Mouse (Mus musculus) neural tube, embryonic 12.5 days (tissue): ENCODE data around the gene Caprin1. TPM values are rescaled to one million over a fixed set of nuclear protein-coding genes. Genes with fewer than 3 reads are reported as not detected.

Source experiments
- ATAC-seq: fragments of 200-750 bp; cut with Nextera tagmentation; 2 replicates; pipeline ENCODE4 v1.8.0; 2017; ENCODE audit warnings: low read depth, mild to moderate bottlenecking, moderate TSS enrichment, moderate library complexity; ENCODE audit not compliant: low FRiP score
- H3K27ac ChIP-seq: fragments of 300-500 bp; sonication (generic); 2 replicates; pipeline ENCODE4 v1.5.1; 2016
- H3K27me3 ChIP-seq: fragments of 300-500 bp; sonication (generic); replicated peaks from 2 replicates; pipeline ENCODE4 v1.6.1; 2016; ENCODE audit warnings: mild to moderate bottlenecking
- H3K36me3 ChIP-seq: fragments of 300-500 bp; sonication (generic); 2 replicates; pipeline ENCODE4 v1.6.1; 2016; ENCODE audit warnings: mild to moderate bottlenecking
- H3K4me1 ChIP-seq: fragments of 300-500 bp; sonication (generic); 2 replicates; pipeline ENCODE4 v1.6.1; 2016
- H3K4me2 ChIP-seq: fragments of 300-500 bp; sonication (generic); replicated peaks from 2 replicates; pipeline ENCODE4 v1.6.1; 2016; ENCODE audit warnings: mild to moderate bottlenecking
- H3K4me3 ChIP-seq: fragments of 300-500 bp; sonication (generic); 2 replicates; pipeline ENCODE4 v1.5.1; 2016
- H3K9ac ChIP-seq: fragments of 300-500 bp; sonication (generic); 2 replicates; pipeline ENCODE4 v1.6.1; 2016; ENCODE audit warnings: mild to moderate bottlenecking
- H3K9me3 ChIP-seq: fragments of 300-500 bp; sonication (generic); 2 replicates; pipeline ENCODE4 v1.6.1; 2016; ENCODE audit warnings: mild to moderate bottlenecking
- WGBS: fragments of 180-500 bp; shearing (Covaris S2); methylation state at CpG from one replicate; pipeline ENCODE4 v1.1.7; 2016; 5-methylcytosine and 5-hydroxymethylcytosine counted together
- polyA plus RNA-seq: library from polyadenylated mRNA; unstranded; fragments of >200 nt; fragmentation: Nextera tagmentation; extraction: Ambion mirVana; gene quantifications from 2 replicates; pipeline ENCODE4 v1.2.1, GENCODE M21; 2016

The Caprin1 gene
- polyA plus RNA-seq, 1 experiment from 2014 or later: 528 TPM

DNA sequence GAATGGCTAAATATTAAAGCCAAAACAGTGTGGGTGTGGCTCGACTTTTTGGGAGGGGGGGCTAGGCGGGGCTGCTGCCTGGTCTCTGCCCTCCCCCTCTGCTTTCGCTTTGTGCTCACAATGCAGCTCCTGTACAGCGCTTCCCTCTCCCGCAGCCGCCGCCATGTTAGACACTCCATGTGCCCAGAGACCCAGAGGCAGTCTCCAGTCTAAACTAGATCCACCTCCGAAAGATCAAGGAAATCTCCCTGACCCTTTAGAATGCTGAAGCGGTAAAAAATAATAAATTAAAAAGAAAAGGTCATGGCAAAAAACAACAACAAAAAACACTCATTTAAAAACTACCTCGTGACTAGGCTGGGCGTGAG lies 1.6 kb downstream of the Caprin1 start:
- H3K4me1 ChIP-seq: peaks cover 15% of the 10 kb centered on the region
- H3K9me3 ChIP-seq: no peaks in the 10 kb centered on the region
- WGBS: under 1% methylated on average over 11 of the region's 11 CpGs
- H3K27me3 ChIP-seq: no peaks in the 10 kb centered on the region
- H3K9ac ChIP-seq: peak overlapping the region; percentile 99
- peaks cover 20% of the 10 kb centered on the region for H3K36me3 ChIP-seq
- H3K27ac ChIP-seq: peak overlapping the region; percentile 99; the same call in 1 of the 2 replicates
- H3K4me3 ChIP-seq: peak overlapping the region; percentile 91
- H3K4me2 ChIP-seq: peak overlapping the region; percentile 63
- peak; percentile 56 for ATAC-seq

DNA sequence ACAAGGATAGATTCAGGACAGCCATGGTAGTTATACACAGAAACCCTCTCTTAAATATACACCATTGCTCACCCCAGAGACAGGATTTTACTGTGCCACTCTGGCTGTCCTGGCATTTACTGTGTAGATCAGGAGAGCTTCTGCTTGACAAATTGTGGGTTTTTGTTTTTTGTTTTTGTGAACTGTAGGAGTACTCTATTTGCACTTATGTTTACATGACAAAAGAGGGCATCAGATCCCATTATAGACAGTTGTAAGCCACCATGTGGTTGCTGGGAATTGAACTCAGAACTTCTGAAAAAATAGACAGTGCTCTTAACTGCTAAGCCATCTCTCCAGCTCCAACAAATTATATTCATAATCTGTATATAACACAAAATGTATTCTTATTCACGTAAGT lies 5.4 kb downstream of the Caprin1 start:
- H3K4me2 ChIP-seq: 0 out of 2 replicates have a peak overlapping the region, but pooled peaks have one; percentile 4
- H3K27me3 ChIP-seq: no peaks in the 10 kb centered on the region

DNA sequence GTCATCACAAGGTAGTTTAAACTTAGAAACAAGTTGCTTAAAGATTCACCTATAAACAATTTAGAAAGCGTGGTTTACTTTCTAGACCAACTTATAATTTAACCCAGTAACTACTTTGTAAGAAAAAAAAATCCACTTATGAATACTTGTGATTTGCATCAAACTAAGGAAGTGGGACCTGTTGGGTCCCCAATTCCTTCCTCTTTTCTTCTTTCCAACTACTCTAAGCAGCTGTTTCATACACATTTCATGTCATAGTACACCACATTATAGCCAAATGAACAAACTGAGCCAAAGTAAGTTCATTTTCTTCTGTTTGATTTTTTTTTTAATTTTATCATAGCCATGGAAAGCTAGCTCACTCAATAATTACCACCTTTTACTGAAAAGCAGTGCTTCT lies 11.7 kb downstream of the Caprin1 start:
- no peaks in the 10 kb centered on the region for H3K4me1 ChIP-seq
- no peak overlapping the region for H3K27ac ChIP-seq
- peaks cover 25% of the 10 kb centered on the region for H3K36me3 ChIP-seq
- no peak overlapping the region for H3K9ac ChIP-seq
- ATAC-seq: no peak
- H3K9me3 ChIP-seq: no peaks in the 10 kb centered on the region
- H3K4me2 ChIP-seq: no peak overlapping the region
- H3K4me3 ChIP-seq: no peak overlapping the region
- no peaks in the 10 kb centered on the region for H3K27me3 ChIP-seq
- 96% methylated on average over 1 of the region's 1 CpGs for WGBS

More for the DNA sequence above, 5.4 kb downstream of the Caprin1 start:
- Histone ChIP-seq H3K36me3 (peaks cover 30% of the 10 kb centered on the region), H3K4me1 (peaks cover 15% of the 10 kb centered on the region), H3K9ac (no peak overlapping the region), H3K9me3 (no peaks in the 10 kb centered on the region), H3K27ac (no peak overlapping the region), H3K4me3 (no peak overlapping the region)
- no peak for ATAC-seq
- WGBS: 89% methylated on average over 1 of the region's 1 CpGs

DNA sequence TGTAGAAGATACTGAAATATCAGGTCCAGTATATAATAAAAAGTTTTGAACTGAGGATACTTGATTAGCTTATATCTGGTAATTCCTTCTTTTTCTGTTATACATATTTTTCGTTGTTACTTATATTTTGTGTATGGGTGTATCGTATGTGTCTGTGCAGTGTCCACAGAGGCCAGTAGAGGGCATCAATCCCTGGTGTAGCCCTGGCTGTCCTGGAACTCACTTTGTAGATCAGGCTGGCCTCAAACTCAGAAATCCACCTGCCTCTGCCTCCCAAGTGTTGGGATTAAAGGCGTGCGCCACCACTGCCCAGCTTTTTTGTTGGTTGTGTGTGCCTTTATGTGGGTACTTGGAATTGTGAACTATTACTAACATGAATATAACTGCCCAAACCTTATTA lies 12.8 kb downstream of the Caprin1 start:
- no peak overlapping the region for H3K4me3 ChIP-seq
- H3K4me2 ChIP-seq: no peak overlapping the region
- no peaks in the 10 kb centered on the region for H3K4me1 ChIP-seq
- H3K36me3 ChIP-seq: peaks cover 25% of the 10 kb centered on the region
- no peaks in the 10 kb centered on the region for H3K9me3 ChIP-seq
- no peak overlapping the region for H3K9ac ChIP-seq
- 87% methylated on average over 4 of the region's 4 CpGs for WGBS
- H3K27me3 ChIP-seq: no peaks in the 10 kb centered on the region
- no peak overlapping the region for H3K27ac ChIP-seq
- no peak for ATAC-seq

DNA sequence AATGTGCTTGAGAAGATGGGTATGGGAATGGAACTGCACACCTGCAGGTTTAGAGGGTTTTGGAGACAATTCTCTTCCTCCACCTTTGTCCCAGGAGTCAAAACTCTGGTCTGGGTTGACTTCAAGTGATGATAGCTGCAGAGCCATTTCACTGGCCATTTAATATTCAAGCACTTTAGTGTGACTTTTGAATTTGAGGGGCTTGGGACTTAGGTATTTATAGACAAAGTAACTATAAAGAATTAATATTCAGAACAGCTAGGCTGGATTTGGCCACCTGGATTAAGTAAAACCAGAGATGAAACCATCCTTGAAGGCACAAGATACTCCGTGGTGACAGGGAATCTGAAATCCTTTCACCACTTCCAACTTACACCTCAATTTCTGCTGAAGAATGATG lies 35.0 kb downstream of the Caprin1 start:
- no peak for ATAC-seq
- no peaks in the 10 kb centered on the region for H3K9me3 ChIP-seq
- 0 out of 2 replicates have a peak overlapping the region, but pooled peaks have one; percentile 91 for H3K4me2 ChIP-seq
- WGBS: 55% methylated on average over 1 of the region's 1 CpGs
- H3K9ac ChIP-seq: no peak overlapping the region
- peaks cover 23% of the 10 kb centered on the region for H3K36me3 ChIP-seq
- H3K27ac ChIP-seq: no peak overlapping the region
- H3K4me1 ChIP-seq: peaks cover 21% of the 10 kb centered on the region
- H3K27me3 ChIP-seq: no peaks in the 10 kb centered on the region
- no peak overlapping the region for H3K4me3 ChIP-seq

DNA sequence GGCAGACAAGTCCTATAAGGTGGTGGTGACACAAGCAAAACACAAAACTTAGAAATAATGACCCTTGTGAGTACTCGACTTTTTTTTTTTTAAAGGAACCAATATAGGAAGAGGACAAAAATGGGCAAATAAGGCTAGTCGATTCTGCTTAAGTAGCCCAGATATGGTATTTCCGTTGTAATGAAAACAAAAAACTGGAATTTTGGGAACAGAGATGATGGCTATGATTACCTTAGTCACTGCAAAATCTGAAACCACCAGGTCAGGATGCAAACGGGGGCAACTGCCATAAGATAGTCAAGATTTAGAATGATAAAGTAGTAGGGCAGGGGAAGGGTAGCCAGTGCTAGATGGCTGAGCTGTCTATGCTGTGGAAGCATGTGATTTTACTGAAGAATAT lies 35.5 kb downstream of the Caprin1 start:
- Histone ChIP-seq H3K9ac (no peak overlapping the region), H3K4me1 (peaks cover 21% of the 10 kb centered on the region), H3K4me2 (peak overlapping the region; percentile 91), H3K27ac (no peak overlapping the region), H3K27me3 (no peaks in the 10 kb centered on the region), H3K4me3 (0 out of 2 replicates have a peak overlapping the region, but pooled peaks have one; percentile 70), H3K36me3 (peaks cover 21% of the 10 kb centered on the region), H3K9me3 (no peaks in the 10 kb centered on the region)
- 41% methylated on average over 4 of the region's 4 CpGs for WGBS
- no peak for ATAC-seq

DNA sequence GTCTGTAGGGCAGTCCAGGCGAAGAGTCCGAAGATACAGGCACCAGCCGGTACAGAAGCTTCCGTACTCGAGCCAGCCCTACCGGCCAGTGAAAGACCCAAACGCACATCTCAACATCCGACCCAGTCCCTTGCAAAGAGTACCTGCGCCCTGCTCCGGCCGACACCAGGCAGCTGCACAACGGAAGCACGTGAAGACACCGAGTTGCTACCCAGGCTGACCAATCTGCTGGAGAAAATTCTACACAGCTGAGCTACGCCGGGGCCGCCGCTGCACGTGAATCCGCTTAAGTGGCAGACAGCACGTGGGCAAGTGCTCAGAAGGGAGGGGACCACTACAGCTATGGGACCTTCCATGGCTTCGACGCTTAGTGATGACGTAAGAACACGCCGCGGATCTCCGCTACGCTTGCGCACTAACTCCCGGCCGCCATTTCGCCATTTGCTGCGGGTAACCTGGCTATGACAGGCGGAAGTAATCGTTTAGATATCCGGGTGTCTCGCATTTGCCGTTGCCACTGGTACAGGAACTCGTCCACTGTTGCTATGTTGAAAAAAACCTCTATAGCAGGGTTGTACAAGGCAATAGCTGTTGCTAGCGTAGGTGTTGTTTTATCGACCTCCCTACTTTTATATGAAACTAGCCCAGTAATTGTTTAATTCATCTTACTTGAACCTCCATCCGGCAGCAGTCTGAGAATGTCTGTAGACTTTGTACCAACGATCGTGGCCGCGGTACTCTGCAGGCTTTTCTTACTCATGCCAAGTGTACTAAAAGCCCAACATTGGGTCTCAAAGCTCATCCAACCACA lies 36.3 kb downstream of the Caprin1 start, which contains the start of gene Nat10:
Nat10 (minus strand) TSS at position 365 of the 811 bp plus-strand sequence.
- ATAC-seq: peak; percentile 96
- H3K36me3 ChIP-seq: peaks cover 13% of the 10 kb centered on the region
- peak within 1 kb of the TSS; percentile 91 for H3K4me2 ChIP-seq
- H3K27me3 ChIP-seq: no peaks in the 10 kb centered on the region
- peak within 1 kb of the TSS; percentile 70 for H3K9ac ChIP-seq
- peak within 1 kb of the TSS; percentile 26; the same call in 1 of the 2 replicates for H3K27ac ChIP-seq
- H3K9me3 ChIP-seq: no peaks in the 10 kb centered on the region
- H3K4me1 ChIP-seq: peaks cover 21% of the 10 kb centered on the region
- WGBS: under 1% methylated on average over 47 of the region's 47 CpGs
- H3K4me3 ChIP-seq: peak within 1 kb of the TSS; percentile 70

DNA sequence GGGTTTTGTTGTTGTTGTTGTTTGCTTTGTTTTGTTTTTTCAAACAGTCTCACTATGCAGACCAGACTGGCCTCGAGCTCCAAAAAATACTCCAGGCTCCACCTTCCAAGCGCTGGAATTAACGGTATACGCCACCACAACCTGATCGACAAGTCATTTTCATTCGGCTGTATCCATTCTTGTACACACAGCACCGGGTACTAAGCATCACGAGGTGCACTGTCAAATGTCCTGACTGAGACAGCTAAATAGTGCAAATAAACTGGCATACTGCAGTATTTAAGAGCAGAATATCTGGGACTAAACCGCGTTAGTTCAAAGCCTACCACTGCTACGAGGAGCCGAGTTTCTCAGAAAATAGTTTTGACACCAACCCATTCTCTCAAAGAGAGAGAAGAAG lies 37.0 kb downstream of the Caprin1 start:
- peaks cover 13% of the 10 kb centered on the region; the same call in 1 of the 2 replicates for H3K36me3 ChIP-seq
- H3K27me3 ChIP-seq: no peaks in the 10 kb centered on the region
- under 1% methylated on average over 12 of the region's 12 CpGs for WGBS
- peaks cover 21% of the 10 kb centered on the region for H3K4me1 ChIP-seq
- peak overlapping the region; percentile 70 for H3K4me3 ChIP-seq
- H3K27ac ChIP-seq: no peak overlapping the region
- H3K9ac ChIP-seq: peak overlapping the region; percentile 70
- H3K4me2 ChIP-seq: peak overlapping the region; percentile 91
- peak; percentile 17; the same call in 1 of the 2 replicates for ATAC-seq
- no peaks in the 10 kb centered on the region for H3K9me3 ChIP-seq

DNA sequence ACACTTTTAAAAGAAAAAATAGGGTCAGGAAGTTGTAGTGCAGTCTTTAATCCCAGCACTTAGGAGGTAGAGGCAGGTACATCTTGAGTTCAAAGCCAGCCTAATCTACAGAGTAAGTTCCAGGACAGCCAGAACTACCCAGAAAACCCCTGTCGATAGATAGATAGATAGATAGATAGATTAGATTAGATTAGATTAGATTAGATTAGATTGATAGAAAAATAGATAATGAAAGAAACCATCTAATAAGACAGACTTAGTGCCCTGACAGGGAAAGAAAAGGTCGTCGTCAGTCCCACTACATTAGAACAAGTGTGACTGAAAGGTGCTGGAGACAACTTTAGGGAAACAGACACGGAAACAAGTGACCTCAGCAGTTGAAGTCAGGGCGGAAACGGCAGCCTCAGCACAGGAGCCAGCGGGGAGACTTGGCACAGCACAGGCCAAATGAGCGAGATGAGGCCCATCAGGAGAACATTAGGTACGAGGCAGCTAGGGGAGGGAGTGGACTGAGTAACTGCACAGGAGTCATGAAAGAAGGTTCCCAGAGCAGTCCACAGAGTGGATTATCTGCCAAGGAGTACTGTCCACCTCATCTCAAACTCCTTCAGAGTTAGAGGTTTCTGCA lies 41.9 kb downstream of the Caprin1 start:
- peaks cover 10% of the 10 kb centered on the region; the same call in 1 of the 2 replicates for H3K4me1 ChIP-seq
- no peaks in the 10 kb centered on the region for H3K27me3 ChIP-seq
- H3K27ac ChIP-seq: no peak overlapping the region
- WGBS: 90% methylated on average over 9 of the region's 9 CpGs
- no peak for ATAC-seq
- no peak overlapping the region for H3K9ac ChIP-seq
- H3K36me3 ChIP-seq: peaks cover 47% of the 10 kb centered on the region
- H3K4me2 ChIP-seq: no peak overlapping the region
- no peak overlapping the region for H3K4me3 ChIP-seq
- no peaks in the 10 kb centered on the region for H3K9me3 ChIP-seq

DNA sequence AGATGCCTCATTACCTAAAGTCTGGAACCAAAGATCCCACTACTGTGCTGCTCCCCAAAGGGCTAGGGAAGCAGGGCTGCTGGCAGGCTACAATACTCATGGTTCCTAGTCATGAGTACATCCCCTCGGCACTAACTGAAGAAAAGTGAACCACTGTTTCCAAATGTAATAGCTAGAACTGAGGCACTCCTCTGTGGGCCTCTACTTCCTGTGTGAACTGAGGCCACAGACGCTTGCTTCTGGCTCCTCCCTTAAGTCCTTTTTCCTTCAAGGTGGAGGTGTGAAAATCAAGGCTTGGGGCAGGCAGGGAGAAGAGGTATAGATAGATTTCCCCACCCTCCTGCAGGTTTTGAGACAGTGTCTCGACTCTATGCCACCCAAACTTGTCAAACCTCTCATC lies 42.8 kb downstream of the Caprin1 start:
- H3K9ac ChIP-seq: no peak overlapping the region
- H3K27me3 ChIP-seq: no peaks in the 10 kb centered on the region
- peaks cover 56% of the 10 kb centered on the region for H3K36me3 ChIP-seq
- H3K4me3 ChIP-seq: no peak overlapping the region
- 94% methylated on average over 3 of the region's 3 CpGs for WGBS
- H3K27ac ChIP-seq: no peak overlapping the region
- no peak overlapping the region for H3K4me2 ChIP-seq
- ATAC-seq: no peak
- H3K9me3 ChIP-seq: no peaks in the 10 kb centered on the region
- 0 out of 2 replicates have a peak, but pooled peaks cover 2% of the 10 kb centered on the region for H3K4me1 ChIP-seq

DNA sequence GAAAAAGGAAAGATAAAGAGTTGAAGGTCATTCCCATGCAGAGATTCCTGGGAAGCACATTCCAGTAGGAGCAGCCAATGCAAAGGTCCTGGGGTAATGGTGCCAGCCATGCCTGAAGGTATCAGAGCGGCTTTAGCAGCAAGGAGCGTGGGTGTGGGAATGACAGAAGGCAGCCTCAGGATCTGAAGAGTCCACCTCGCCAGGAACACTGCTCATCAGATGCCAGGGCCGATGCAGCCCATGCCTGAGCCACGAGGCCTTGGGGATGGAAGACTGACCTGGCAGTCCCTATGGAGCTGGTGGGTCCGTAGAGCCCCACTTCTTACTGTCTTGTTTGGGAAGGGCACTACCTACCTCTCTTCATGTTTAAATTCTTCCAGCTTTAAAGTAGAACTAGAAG lies 45.7 kb downstream of the Caprin1 start:
- no peaks in the 10 kb centered on the region for H3K9me3 ChIP-seq
- H3K36me3 ChIP-seq: peaks cover 80% of the 10 kb centered on the region
- no peak for ATAC-seq
- no peaks in the 10 kb centered on the region for H3K27me3 ChIP-seq
- H3K9ac ChIP-seq: no peak overlapping the region
- 93% methylated on average over 6 of the region's 6 CpGs for WGBS
- H3K4me3 ChIP-seq: no peak overlapping the region
- H3K27ac ChIP-seq: no peak overlapping the region
- H3K4me1 ChIP-seq: no peaks in the 10 kb centered on the region
- H3K4me2 ChIP-seq: no peak overlapping the region

DNA sequence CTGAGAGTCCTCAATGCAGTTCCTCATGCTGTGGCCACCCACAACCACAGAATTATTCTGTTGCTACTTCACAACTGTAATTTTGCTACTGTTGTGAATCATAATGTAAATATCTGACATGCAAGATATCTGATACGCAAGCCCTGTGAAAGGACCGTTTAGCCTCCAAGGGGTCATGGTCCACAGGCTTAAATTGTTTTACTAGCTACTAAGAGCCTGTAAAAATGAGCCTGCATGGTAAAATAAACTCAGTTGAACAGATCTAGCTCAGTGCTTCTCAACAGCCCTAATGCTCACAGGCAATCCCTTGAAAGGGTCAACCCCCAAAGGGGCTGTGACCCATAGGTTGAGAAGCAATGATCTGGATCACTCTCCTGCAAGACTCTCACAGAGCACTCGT lies 48.4 kb downstream of the Caprin1 start:
- H3K27me3 ChIP-seq: no peaks in the 10 kb centered on the region
- no peaks in the 10 kb centered on the region for H3K9me3 ChIP-seq
- 88% methylated on average over 3 of the region's 3 CpGs for WGBS

More for the DNA sequence above, 48.4 kb downstream of the Caprin1 start:
- no peaks in the 10 kb centered on the region for H3K4me1 ChIP-seq
- H3K9ac ChIP-seq: no peak overlapping the region
- no peak for ATAC-seq
- H3K4me2 ChIP-seq: no peak overlapping the region
- H3K4me3 ChIP-seq: no peak overlapping the region
- H3K36me3 ChIP-seq: peaks cover 69% of the 10 kb centered on the region
- no peak overlapping the region for H3K27ac ChIP-seq
